Mouse (Mus musculus): ENCODE data around the gene Nell2. TPM values are rescaled to one million over a fixed set of nuclear protein-coding genes. Genes with fewer than 3 reads are reported as not detected.
"Not testable (repeated sequence)": the region's sequence is repeated elsewhere in the genome, so short reads cannot be mapped to it uniquely, and the experiment has no call there.

Gene Nell2
- polyA plus RNA-seq, 1 experiment from 2014 or later = 50.7 TPM

DNA sequence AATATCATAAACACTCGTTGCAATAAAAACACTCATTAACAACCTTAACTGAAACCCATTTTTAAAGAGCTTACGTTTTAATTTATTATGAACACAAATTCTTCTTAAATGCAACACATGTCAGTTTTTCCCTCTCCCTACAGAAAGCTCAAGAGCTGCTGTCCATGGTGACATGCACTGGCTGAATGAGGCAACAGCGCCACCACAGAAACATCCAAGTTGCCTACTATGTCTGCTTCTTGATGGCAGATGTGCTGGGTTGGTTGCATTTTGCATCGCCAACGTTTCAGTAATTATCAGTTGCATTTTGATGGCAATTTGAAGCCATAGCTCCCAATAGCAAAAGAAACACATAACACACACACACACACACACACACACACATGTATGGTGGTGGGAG is 2.4 kb downstream of the Nell2 start:
- no peaks in the 10 kb centered on the region; the same call in 1 of the 2 replicates for H3K36me3 ChIP-seq
- peak; percentile 52 for DNase-seq (ENCODE audit: low spot score)
- 11% methylated on average over 5 of the region's 5 CpGs for WGBS
- peak overlapping the region; percentile 84 for H3K4me3 ChIP-seq
- no peaks in the 10 kb centered on the region for H3K9me3 ChIP-seq (replicated peaks)
- no peak overlapping the region for H3K27ac ChIP-seq (replicated peaks)
- peaks cover 41% of the 10 kb centered on the region for H3K4me1 ChIP-seq
- H3K27me3 ChIP-seq (ENCODE audit: low read depth, poor library complexity, severe bottlenecking) = peaks cover 26% of the 10 kb centered on the region

DNA sequence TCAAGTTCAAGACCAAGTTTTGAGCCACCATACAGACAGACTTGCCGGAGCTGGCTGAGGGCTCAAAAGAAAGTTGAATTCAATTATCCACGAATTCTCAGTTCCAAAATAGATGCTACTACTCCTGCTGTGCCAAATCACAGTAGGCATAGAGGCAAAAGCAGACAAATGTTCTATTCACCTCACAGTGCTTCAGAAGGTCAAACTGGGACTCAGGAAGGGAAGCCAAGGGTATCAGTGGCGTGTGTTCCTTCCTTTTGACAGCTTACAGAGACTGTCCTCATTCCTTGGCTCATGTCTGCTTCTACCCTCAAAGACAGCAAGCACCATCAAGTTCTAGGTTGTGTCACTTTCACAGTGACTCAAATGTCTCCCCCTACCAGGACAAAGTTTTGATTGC is 10.2 kb downstream of the Nell2 start:
- no peaks in the 10 kb centered on the region for H3K4me1 ChIP-seq
- WGBS = 79% methylated on average over 3 of the region's 3 CpGs
- no peak overlapping the region for H3K27ac ChIP-seq (replicated peaks)
- H3K4me3 ChIP-seq = no peak overlapping the region
- no peaks in the 10 kb centered on the region for H3K27me3 ChIP-seq (ENCODE audit: low read depth, poor library complexity, severe bottlenecking)
- no peak for DNase-seq (ENCODE audit: low spot score)
- H3K9me3 ChIP-seq (replicated peaks) = no peaks in the 10 kb centered on the region
- peaks cover 16% of the 10 kb centered on the region for H3K36me3 ChIP-seq

DNA sequence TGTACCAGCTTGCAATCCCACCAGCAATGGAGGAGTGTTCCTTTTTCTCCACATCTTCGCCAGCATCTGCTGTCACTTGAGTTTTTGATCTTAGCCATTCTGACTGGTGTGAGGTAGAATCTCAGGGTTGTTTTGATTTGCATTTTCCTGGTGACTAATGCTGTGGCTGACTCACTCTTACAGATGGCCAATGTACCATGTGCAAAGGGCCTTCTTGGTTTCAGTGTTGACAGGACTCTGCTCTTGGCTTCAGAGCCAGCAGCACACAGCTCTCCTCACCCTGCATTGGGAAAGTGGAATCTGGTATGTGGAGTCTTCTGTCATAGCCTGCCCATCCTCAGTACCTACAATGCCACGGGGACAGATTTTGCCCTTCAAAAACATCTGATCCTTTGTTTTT is 15.1 kb downstream of the Nell2 start:
- not testable (repeated sequence) for DNase-seq (ENCODE audit: low spot score); H3K36me3 ChIP-seq
- WGBS = 87% methylated on average over 2 of the region's 2 CpGs

DNA sequence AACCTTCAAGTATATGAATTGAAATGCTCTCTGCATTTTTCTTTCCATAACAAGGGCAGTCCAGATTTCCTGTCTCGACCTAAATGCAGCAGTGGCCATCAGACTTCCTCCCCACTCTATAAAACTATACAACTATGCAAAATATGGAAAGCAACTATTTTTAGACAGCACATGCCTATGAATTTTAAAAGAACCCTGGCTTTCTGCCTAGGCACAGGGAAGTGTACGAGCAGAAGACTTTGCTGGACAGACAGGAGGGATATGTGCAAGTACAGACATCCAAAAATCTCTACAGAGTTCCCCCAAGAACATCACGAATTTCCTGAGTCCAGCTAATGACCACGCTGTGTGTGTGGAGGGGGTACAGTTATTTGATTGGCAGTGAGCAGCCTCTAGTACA is 32.7 kb downstream of the Nell2 start:
- Histone ChIP-seq H3K4me3 (no peak overlapping the region), H3K4me1 (no peaks in the 10 kb centered on the region), H3K36me3 (no peaks in the 10 kb centered on the region), H3K27ac (replicated peaks) (no peak overlapping the region), H3K9me3 (replicated peaks) (peaks cover 5% of the 10 kb centered on the region; the same call in 1 of the 2 replicates), H3K27me3 (ENCODE audit: low read depth, poor library complexity, severe bottlenecking) (no peaks in the 10 kb centered on the region)
- WGBS = 89% methylated on average over 4 of the region's 4 CpGs
- DNase-seq (ENCODE audit: low spot score) = no peak

More for the DNA sequence above, 15.1 kb downstream of the Nell2 start:
- not testable (repeated sequence) for H3K9me3 ChIP-seq (replicated peaks); H3K27me3 ChIP-seq (ENCODE audit: low read depth, poor library complexity, severe bottlenecking); H3K4me3 ChIP-seq; H3K4me1 ChIP-seq; H3K27ac ChIP-seq (replicated peaks)

DNA sequence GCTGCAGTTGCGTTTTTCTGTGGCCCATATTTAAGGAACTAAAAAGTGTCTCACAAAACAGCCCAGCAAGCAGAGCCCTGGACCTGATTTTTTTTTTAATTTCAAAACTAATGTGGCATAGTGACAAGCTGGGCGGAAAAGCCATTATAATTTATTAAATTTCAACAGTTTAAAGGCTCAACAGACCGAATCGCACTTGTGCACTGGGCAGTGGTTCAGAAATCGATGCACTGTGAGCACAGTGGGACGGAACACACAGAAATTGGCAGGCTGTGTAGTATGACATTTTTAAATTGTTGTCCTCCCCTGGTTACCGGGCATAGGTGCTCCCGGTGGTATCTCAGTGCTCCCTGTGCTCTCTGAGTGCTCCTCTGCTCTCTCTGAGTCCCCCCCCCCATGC is 33.2 kb downstream of the Nell2 start:
- no peak for DNase-seq (ENCODE audit: low spot score)
- Histone ChIP-seq H3K36me3 (no peaks in the 10 kb centered on the region), H3K27me3 (ENCODE audit: low read depth, poor library complexity, severe bottlenecking) (no peaks in the 10 kb centered on the region), H3K9me3 (replicated peaks) (peaks cover 5% of the 10 kb centered on the region; the same call in 1 of the 2 replicates), H3K27ac (replicated peaks) (no peak overlapping the region), H3K4me1 (no peaks in the 10 kb centered on the region), H3K4me3 (no peak overlapping the region)
- 95% methylated on average over 8 of the region's 8 CpGs for WGBS

DNA sequence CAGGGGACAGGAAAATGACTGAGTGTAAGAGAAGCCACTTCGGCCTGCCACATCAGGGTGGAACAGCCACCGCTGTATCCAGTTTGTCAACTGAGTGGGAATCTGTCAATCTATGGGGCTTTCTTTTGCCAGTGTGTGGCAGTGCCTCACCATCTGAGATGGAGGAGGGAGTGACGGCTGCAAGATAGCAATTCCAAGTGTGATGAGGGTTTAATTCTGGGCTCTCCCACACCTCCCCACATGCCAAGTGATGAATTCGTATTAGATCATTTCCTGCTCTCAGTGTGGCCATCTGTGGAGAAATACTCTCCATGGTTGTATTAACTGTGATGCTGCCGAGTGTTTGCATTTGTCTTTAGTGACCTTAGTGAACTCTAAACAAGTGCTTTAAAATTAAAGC is 36.2 kb downstream of the Nell2 start:
- no peak overlapping the region for H3K27ac ChIP-seq (replicated peaks)
- no peak for DNase-seq (ENCODE audit: low spot score)

DNA sequence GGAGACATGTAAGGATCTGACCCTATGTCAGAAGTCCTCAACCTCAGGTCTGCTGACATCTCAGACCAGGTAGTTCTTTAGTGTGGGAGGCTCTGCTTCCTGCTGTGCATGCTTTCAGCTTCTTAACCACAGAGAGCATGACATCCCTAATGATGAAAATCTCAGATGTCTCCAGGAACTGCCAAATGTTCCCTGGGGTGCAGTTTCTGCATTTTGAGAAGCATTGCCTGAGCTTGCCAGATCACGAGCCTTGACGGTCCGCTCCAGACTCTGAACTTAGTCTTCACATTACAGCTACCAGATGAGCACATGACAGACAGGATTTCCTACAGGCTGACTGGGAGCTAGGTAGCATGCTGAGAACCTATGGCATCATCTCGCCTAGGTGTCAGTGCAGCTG is 39.2 kb downstream of the Nell2 start:
- Histone ChIP-seq H3K4me3 (no peak overlapping the region), H3K9me3 (replicated peaks) (no peaks in the 10 kb centered on the region), H3K27me3 (ENCODE audit: low read depth, poor library complexity, severe bottlenecking) (no peaks in the 10 kb centered on the region), H3K36me3 (no peaks in the 10 kb centered on the region), H3K4me1 (peaks cover 8% of the 10 kb centered on the region; the same call in 1 of the 2 replicates), H3K27ac (replicated peaks) (no peak overlapping the region)
- 82% methylated on average over 4 of the region's 4 CpGs for WGBS
- no peak for DNase-seq (ENCODE audit: low spot score)

More for the DNA sequence above, 36.2 kb downstream of the Nell2 start:
- Histone ChIP-seq H3K4me3 (no peak overlapping the region), H3K27me3 (ENCODE audit: low read depth, poor library complexity, severe bottlenecking) (no peaks in the 10 kb centered on the region), H3K36me3 (no peaks in the 10 kb centered on the region), H3K4me1 (peaks cover 4% of the 10 kb centered on the region; the same call in 1 of the 2 replicates), H3K9me3 (replicated peaks) (no peaks in the 10 kb centered on the region)
- 87% methylated on average over 5 of the region's 5 CpGs for WGBS

DNA sequence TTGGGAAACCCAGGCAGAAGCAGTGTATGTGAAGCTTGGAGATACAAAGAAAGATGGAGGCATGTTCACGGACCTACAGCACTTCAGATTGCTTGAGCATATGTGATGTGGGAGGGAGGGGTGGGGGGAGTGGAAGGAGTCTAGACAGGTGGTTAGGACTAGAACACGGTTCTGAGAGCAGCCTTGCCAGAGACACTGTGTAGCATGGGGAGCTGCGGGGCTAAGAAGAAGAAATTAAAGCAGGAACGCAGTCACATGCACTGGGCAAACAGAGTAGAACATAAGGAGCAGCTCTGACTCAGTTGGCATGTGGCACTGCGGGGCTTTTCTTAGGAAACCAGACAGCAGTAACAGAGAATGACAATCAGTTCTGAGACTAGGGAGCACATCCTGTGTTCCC is 40.4 kb downstream of the Nell2 start:
- Histone ChIP-seq H3K9me3 (replicated peaks) (no peaks in the 10 kb centered on the region), H3K4me1 (peaks cover 8% of the 10 kb centered on the region; the same call in 1 of the 2 replicates), H3K27me3 (ENCODE audit: low read depth, poor library complexity, severe bottlenecking) (no peaks in the 10 kb centered on the region), H3K27ac (replicated peaks) (no peak overlapping the region), H3K36me3 (no peaks in the 10 kb centered on the region), H3K4me3 (no peak overlapping the region)
- DNase-seq (ENCODE audit: low spot score) = no peak
- 91% methylated on average over 5 of the region's 5 CpGs for WGBS

DNA sequence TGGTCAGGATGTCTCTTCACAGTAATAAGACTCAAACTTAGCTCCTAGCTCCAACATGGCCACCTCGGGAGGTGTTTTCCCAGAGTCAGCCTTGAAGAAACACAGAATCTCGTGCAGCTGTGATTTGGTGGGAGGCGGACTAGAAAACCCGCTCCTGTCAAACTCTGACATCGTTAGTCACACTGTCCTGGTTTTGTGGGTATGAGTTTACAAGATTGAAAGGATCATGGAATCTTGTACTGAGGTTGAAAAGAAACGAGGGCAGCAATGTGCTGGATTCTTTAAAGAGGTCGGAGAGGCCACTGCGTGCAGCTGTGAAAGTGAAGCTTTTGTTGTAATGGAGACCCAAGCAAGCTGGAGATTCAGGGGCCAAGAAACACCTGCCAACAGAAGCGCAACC is 46.4 kb downstream of the Nell2 start:
- H3K4me3 ChIP-seq = no peak overlapping the region
- H3K9me3 ChIP-seq (replicated peaks) = no peaks in the 10 kb centered on the region
- H3K36me3 ChIP-seq = no peaks in the 10 kb centered on the region
- 80% methylated on average over 9 of the region's 9 CpGs for WGBS
- no peak overlapping the region for H3K27ac ChIP-seq (replicated peaks)
- no peaks in the 10 kb centered on the region for H3K27me3 ChIP-seq (ENCODE audit: low read depth, poor library complexity, severe bottlenecking)
- H3K4me1 ChIP-seq = peaks cover 12% of the 10 kb centered on the region
- DNase-seq (ENCODE audit: low spot score) = no peak

DNA sequence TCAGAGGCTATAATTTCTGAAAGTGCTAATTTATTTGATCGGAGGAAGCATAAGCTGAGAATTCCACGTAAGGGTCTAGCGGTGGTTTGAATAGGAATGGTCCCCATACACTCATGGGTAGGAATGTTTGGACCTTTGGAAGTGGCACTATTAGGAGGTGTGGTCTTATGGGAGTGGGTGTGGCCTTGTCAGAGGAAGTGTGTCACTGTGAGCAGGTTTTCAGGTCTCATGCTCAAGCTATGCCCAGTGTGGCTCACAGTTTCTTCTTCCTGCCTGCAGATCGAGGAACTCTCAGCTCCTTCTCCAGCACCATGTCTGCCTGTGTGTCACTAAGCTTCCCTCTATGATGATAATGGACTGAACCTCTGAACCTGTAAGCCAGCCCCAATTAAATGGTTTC is 46.8 kb downstream of the Nell2 start:
- no peaks in the 10 kb centered on the region for H3K9me3 ChIP-seq (replicated peaks)
- WGBS = 95% methylated on average over 4 of the region's 4 CpGs
- H3K27me3 ChIP-seq (ENCODE audit: low read depth, poor library complexity, severe bottlenecking) = no peaks in the 10 kb centered on the region
- no peak for DNase-seq (ENCODE audit: low spot score)
- H3K36me3 ChIP-seq = no peaks in the 10 kb centered on the region
- H3K4me3 ChIP-seq = no peak overlapping the region
- no peak overlapping the region for H3K27ac ChIP-seq (replicated peaks)
- H3K4me1 ChIP-seq = peaks cover 12% of the 10 kb centered on the region

DNA sequence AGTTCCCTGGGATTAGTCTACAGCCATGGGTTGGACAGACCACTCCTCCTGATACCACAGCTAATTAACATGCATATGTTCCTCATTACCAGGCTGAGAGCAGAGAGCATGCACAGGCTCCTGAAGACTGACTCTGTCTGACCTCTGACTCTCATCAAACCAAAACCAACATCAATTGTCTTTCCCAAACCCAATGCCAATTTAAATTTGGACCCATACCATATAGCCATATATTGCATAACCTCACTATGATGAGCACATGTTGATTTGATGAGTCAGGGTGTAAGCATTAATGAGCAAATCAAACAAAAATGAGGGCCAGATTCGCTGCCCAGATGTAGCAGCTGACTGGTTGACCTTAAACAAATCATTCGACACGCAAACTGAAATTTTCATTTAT is 51.9 kb downstream of the Nell2 start:
- no peak for DNase-seq (ENCODE audit: low spot score)
- peaks cover 3% of the 10 kb centered on the region; the same call in 1 of the 2 replicates for H3K4me1 ChIP-seq
- no peak overlapping the region for H3K4me3 ChIP-seq
- no peaks in the 10 kb centered on the region for H3K9me3 ChIP-seq (replicated peaks)
- H3K36me3 ChIP-seq = peaks cover 12% of the 10 kb centered on the region
- H3K27me3 ChIP-seq (ENCODE audit: low read depth, poor library complexity, severe bottlenecking) = no peaks in the 10 kb centered on the region
- H3K27ac ChIP-seq (replicated peaks) = no peak overlapping the region
- WGBS = 95% methylated on average over 3 of the region's 3 CpGs

DNA sequence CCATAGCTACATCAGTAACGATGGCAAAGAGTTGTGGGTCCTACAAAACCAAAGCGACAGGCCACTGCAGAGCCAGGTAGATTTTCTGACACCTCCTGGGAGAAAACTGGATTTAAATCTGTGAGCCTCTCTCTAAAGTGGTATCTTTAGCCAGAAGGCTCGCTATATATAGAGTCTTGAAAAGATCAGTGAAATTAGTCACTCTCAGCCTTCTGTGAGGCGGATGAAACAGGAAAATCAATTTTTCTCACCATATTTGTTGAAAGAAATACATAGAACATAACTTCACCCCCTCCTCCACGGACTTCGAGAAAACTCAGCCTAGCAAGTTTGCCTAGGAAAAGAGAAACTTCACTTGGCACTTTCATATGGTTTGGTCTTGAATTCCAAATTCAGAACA is 54.4 kb downstream of the Nell2 start:
- Histone ChIP-seq H3K36me3 (peaks cover 15% of the 10 kb centered on the region), H3K27ac (replicated peaks) (no peak overlapping the region), H3K9me3 (replicated peaks) (no peaks in the 10 kb centered on the region), H3K4me3 (no peak overlapping the region), H3K27me3 (ENCODE audit: low read depth, poor library complexity, severe bottlenecking) (no peaks in the 10 kb centered on the region), H3K4me1 (peaks cover 3% of the 10 kb centered on the region; the same call in 1 of the 2 replicates)
- DNase-seq (ENCODE audit: low spot score) = no peak
- 89% methylated on average over 6 of the region's 6 CpGs for WGBS

DNA sequence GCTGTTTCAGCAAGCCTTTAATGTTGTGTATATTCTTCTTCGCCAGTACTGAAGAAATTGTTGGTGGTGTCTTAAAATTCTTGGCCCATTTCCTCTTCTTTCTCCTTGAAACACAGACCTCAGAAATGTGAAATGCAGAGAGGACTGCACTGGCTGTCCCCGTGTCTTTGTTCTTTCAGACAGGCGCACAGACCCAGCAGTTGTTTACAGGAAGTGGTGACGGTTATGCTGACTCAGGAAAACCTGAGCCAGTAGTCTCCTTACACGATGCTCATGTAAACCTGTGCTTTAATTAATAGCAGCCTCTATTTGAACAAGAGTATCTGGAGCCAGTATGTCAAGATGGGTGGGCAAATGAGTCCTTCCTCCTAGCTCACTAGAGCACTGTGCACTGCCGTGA is 61.2 kb downstream of the Nell2 start:
- Histone ChIP-seq H3K36me3 (peaks cover 8% of the 10 kb centered on the region), H3K4me1 (no peaks in the 10 kb centered on the region), H3K4me3 (no peak overlapping the region), H3K9me3 (replicated peaks) (no peaks in the 10 kb centered on the region), H3K27me3 (ENCODE audit: low read depth, poor library complexity, severe bottlenecking) (no peaks in the 10 kb centered on the region), H3K27ac (replicated peaks) (no peak overlapping the region)
- no peak for DNase-seq (ENCODE audit: low spot score)
- WGBS = 82% methylated on average over 6 of the region's 6 CpGs

DNA sequence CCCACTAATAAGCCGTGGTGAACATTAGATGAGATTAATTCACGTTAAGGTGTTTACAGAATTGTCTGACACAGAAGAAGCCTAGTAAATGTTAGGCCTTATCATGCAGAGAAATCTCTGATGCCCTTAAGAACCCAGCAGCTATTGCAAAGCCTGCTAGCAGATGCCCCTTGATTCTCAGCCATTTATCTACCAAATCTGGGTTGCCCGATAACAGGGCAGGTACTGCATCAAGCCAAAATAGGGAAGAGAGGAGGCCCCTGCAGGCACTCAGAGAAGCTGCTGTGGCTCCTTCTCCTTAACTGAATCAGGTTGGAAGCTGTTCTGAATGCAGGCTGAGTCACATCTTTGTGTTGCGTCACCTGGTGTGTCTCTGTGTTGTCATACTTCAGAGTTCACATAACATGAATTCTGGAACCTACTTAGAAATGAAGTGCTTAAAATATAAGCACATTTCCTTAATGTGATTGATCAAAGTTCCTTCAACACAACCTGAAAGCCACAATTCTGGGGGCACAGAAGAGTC is 68.3 kb downstream of the Nell2 start:
- Histone ChIP-seq H3K9me3 (replicated peaks) (no peaks in the 10 kb centered on the region), H3K4me3 (no peak overlapping the region), H3K27ac (replicated peaks) (no peak overlapping the region), H3K27me3 (ENCODE audit: low read depth, poor library complexity, severe bottlenecking) (no peaks in the 10 kb centered on the region), H3K4me1 (no peaks in the 10 kb centered on the region), H3K36me3 (no peaks in the 10 kb centered on the region; the same call in 1 of the 2 replicates)
- no peak for DNase-seq (ENCODE audit: low spot score)
- WGBS = 88% methylated on average over 4 of the region's 4 CpGs
